Mouse (Mus musculus) ES-E14 (cell line): ENCODE results near the gene Gpr155.

ENCODE experiments used
- CHD2 ChIP-seq: IDR thresholded peaks from 2 replicates; pipeline ENCODE4 v1.6.1; 2014; ENCODE audit warnings: mild to moderate bottlenecking, low read depth, low read length, inconsistent platforms
- HCFC1 ChIP-seq: IDR thresholded peaks from 2 replicates; pipeline ENCODE4 v1.6.1; 2012; ENCODE audit warnings: low read length, inconsistent platforms, borderline replicate concordance; ENCODE audit not compliant: insufficient read depth
- MAFK ChIP-seq: IDR thresholded peaks from 2 replicates; pipeline ENCODE4 v1.6.1; 2014; ENCODE audit warnings: mild to moderate bottlenecking, low read depth, low read length, inconsistent platforms; ENCODE audit not compliant: insufficient read depth
- ZC3H11A ChIP-seq: IDR thresholded peaks from 2 replicates; pipeline ENCODE4 v1.6.1; 2012; ENCODE audit warnings: low read depth, mild to moderate bottlenecking, inconsistent platforms, low read length, borderline replicate concordance
- ZNF384 ChIP-seq: IDR thresholded peaks from 2 replicates; pipeline ENCODE4 v1.6.1; 2012; ENCODE audit warnings: low read depth, low read length, inconsistent platforms

DNA sequence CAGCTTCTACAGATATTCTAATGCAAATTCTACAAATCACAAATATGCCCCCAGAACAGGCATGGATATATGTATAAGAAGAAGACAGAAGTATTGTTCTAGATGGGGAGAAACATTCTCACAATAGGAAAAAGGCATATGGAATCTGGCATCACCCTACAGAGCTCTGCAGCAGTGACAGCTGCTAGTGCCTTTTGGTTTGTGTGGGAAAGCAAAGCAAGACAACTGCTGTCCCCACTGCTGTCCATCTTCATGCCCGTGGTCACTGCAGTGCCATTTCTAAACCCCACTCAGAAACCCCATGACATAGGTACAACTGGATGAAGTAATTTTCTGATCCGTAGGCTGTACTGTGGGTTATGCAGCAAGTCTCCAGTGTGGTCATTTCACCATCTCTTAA lies 6.4 kb upstream of the Gpr155 start:
- TF ChIP-seq MAFK = no peak
- TF ChIP-seq HCFC1 = no peak
- TF ChIP-seq ZNF384 = no peak
- no peak for TF ChIP-seq ZC3H11A
- no peak for TF ChIP-seq CHD2
